Mouse (Mus musculus) cerebellum, adult 9-11 months (tissue): ENCODE results near the gene Ckap4.
"Not testable (repeated sequence)": the region's sequence is repeated elsewhere in the genome, so short reads cannot be mapped to it uniquely, and the experiment has no call there.

ENCODE experiments used
- DNase-seq: peaks from one replicate; pipeline ENCODE4 v3.0.0; 2022

Gene Ckap4

GRCm38 (mm10) chr10:84496805-84497204 lies 37.1 kb downstream of the Ckap4 start:
- DNase-seq, result no peak

- no peak for DNase-seq
These were observed 39.4 kb downstream of the Ckap4 start for GRCm38 (mm10) chr10:84494432-84494831.

GRCm38 (mm10) chr10:84490115-84490514 lies 43.7 kb downstream of the Ckap4 start:
- DNase-seq, result no peak

- peak; percentile 25 for DNase-seq
These were observed 45.5 kb downstream of the Ckap4 start for GRCm38 (mm10) chr10:84488315-84488714.

DNA sequence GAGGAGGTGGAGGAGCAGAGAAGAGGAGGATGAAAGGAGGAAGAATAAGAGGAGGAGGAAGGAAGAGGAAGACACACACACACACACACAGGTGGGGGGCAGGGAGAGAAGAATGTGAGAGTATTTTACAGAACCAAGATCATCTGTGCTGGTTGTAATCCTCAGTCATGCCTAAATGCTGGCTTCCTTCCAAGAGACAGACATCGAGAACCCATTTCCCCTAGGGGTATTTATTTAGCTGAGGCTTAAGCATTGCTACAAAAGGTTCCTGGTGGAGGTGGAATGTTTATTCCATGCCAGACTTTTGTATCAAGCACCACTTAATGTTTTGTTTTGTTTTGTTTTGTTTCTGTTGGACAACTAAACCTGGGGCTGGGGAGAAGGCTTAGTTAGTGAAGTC lies 49.2 kb downstream of the Ckap4 start:
- no peak for DNase-seq

DNA sequence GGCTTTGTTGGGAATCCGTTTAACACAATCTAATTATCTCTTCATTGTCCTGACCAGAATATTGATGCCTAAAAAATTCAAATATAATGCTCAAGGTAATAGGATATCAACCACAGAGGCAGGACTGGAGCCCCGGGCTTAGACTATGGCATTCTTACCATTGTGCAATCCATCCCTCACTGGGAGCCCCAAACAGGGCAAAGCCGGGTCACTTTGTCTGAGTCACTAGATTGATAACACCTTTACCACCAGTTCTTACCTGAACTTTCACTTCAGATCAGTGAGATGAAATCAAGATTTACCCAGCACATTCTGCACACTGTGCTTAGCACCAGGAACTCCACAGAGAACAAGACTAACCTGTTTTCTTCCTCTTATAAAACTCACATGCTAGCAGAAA lies 50.3 kb downstream of the Ckap4 start:
- no peak for DNase-seq

DNA sequence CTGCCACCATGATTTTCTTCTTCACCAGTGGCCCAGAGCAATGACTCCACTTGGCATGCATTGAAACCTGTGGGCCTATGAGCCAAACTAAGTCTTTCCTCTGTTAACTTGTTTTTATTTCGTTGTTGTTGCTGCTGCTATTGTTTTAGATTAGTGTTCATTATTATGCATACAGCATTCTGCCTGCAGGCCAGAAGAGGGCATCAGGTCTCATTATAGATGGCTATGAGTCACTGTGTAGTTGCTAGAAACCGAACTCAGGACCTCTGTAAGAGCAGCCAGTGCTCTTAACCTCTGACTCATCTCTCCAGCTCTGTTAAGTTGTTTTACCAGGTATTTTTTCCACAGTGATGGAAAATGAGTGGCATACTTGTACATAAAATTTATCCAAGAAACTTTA lies 50.8 kb downstream of the Ckap4 start:
- no peak for DNase-seq

DNA sequence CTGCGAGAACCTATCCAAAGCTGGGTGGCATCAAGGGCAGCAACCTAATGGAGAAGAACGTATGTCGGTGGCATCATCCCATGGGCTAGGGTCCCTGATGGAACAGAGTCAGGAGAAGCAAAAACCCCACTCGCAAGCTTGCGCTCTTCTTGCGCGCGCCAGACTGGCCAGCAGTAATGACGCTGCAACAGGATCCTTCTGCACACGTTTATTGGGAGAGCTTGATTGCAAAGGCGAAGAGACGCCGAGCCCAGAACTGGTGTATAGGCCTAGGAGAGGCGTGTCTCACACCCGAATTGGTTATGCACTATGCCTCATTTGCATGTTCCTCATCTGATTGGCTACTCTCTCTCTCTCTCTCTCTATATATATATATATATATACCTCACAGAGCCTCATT lies 51.4 kb downstream of the Ckap4 start:
- DNase-seq, result not testable (repeated sequence)

DNA sequence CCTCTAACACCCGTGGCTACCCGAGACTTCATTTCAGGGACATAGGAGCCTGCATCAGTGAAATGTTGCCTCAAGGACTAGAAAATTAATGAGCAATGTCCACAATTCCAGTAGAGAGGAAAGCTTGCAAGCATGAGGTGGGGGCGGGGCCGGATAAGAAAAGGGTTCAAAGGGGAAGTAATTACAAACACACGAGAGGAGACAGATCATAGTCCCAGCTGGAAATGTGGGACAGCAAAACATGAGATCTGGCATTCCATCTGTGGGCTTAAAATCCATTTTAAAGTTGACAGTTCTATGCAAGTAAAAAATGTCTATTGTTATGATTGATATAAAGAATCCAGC lies 52.6 kb downstream of the Ckap4 start:
- no peak for DNase-seq

DNA sequence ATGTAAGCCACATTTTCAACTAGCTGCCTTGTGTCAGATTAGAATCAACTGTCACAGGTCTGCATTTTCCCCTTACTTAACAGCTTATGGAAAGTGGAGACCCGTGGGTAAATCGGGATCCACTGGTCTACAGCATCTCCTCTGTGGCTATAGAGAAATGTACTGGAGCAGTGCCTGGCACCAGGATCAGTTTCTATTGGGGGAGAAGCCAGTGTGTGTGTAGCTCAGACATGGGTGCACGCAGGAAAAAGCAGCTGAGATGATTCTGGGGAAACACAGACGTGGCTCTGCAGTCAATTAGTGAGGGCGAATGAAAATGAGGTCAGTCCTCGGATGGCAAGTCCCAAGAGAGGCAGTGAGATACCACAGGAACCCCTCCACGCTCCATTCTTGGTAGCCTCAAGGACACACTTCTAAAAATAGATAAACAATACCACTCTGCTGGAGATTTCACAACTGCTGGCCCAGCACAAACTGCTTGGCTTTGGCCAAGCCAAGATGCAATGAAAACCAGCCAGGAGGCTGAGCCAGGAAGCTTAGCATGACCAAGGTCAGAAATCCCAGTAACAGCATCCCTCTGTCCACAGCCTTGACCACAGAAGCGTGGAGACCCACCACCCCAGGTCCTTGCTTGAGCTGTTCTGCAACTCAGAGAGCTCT lies 53.1 kb downstream of the Ckap4 start:
- peak; percentile 21 for DNase-seq

DNA sequence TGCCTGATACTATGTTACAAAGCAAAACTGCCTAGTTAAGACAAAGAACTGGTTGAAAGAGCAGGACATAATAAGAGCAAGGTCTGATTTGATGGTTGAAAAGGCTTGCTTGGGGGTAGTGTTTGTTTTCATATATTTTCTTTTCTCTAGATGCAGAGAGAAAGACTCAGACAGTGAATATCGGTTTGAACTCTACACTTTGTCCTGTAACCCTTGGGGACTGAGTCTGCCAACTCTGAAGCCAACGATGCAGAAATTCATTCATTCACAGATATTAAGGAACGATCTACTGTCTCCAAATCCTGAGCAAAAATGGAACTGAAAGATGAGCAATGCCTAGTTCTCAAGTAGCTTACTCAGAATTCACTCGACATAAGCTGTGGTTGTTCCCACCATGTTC lies 53.7 kb downstream of the Ckap4 start:
- DNase-seq, result no peak

- no peak for DNase-seq
These were observed 56.2 kb downstream of the Ckap4 start for GRCm38 (mm10) chr10:84477613-84478076.

GRCm38 (mm10) chr10:84477045-84477612 lies 56.7 kb downstream of the Ckap4 start:
- DNase-seq, result no peak
